Mouse (Mus musculus): Measurements from ENCODE around the gene Gm28557. TPM values are rescaled to one million over a fixed set of nuclear protein-coding genes. Genes with fewer than 3 reads are reported as not detected.

Gene Gm28557
- polyA plus RNA-seq, 1 experiment from 2014 or later, result 3.1 TPM

- ATAC-seq (ENCODE audit: insufficient read depth, low FRiP score), result no peak
- peak overlapping the region; percentile 87 for H3K9ac ChIP-seq (ENCODE audit: low read length)
These were observed 723 bp downstream of the Gm28557 start for GRCm38 (mm10) chr13:67107681-67108080.

GRCm38 (mm10) chr13:67097876-67098275 lies 10.5 kb downstream of the Gm28557 start, which contains the start of gene Zfp708:
Gene Zfp708 (minus strand): TSS chr13:67097976.
- Histone ChIP-seq H3K4me1 (ENCODE audit: control insufficient read depth, insufficient read depth, low read length) (no peaks in the 10 kb centered on the region), H3K27ac (ENCODE audit: low read length) (no peak within 1 kb of the TSS), H3K36me3 (ENCODE audit: control insufficient read depth, insufficient read depth, low read length) (no peaks in the 10 kb centered on the region), H3K9me3 (replicated peaks; ENCODE audit: control insufficient read depth, low read length) (no peaks in the 10 kb centered on the region), H3K4me3 (replicated peaks; ENCODE audit: low read length) (no peak within 1 kb of the TSS), H3K4me2 (ENCODE audit: low read depth, low read length) (no peak within 1 kb of the TSS), H3K9ac (ENCODE audit: low read length) (no peak within 1 kb of the TSS), H3K27me3 (ENCODE audit: control insufficient read depth, insufficient read depth, low read length) (no peaks in the 10 kb centered on the region)
- ATAC-seq (ENCODE audit: insufficient read depth, low FRiP score), result no peak
- WGBS, result 92% methylated on average over 10 of the region's 10 CpGs

More at GRCm38 (mm10) chr13:67107681-67108080, 723 bp downstream of the Gm28557 start:
- Histone ChIP-seq H3K9me3 (replicated peaks; ENCODE audit: control insufficient read depth, low read length) (no peaks in the 10 kb centered on the region), H3K27me3 (ENCODE audit: control insufficient read depth, insufficient read depth, low read length) (no peaks in the 10 kb centered on the region), H3K4me2 (ENCODE audit: low read depth, low read length) (peak overlapping the region; percentile 71), H3K36me3 (ENCODE audit: control insufficient read depth, insufficient read depth, low read length) (peaks cover 9% of the 10 kb centered on the region), H3K4me3 (replicated peaks; ENCODE audit: low read length) (peak overlapping the region; percentile 81), H3K4me1 (ENCODE audit: control insufficient read depth, insufficient read depth, low read length) (peaks cover 8% of the 10 kb centered on the region), H3K27ac (ENCODE audit: low read length) (peak overlapping the region; percentile 97)
- 42% methylated on average over 9 of the region's 9 CpGs for WGBS

- Histone ChIP-seq H3K9ac (ENCODE audit: low read length) (no peak overlapping the region), H3K27me3 (ENCODE audit: control insufficient read depth, insufficient read depth, low read length) (no peaks in the 10 kb centered on the region), H3K4me3 (replicated peaks; ENCODE audit: low read length) (no peak overlapping the region), H3K9me3 (replicated peaks; ENCODE audit: control insufficient read depth, low read length) (no peaks in the 10 kb centered on the region), H3K36me3 (ENCODE audit: control insufficient read depth, insufficient read depth, low read length) (no peaks in the 10 kb centered on the region), H3K4me2 (ENCODE audit: low read depth, low read length) (no peak overlapping the region), H3K4me1 (ENCODE audit: control insufficient read depth, insufficient read depth, low read length) (no peaks in the 10 kb centered on the region), H3K27ac (ENCODE audit: low read length) (no peak overlapping the region)
- 63% methylated on average over 1 of the region's 1 CpGs for WGBS
- ATAC-seq (ENCODE audit: insufficient read depth, low FRiP score), result no peak
These were observed 18.2 kb downstream of the Gm28557 start for GRCm38 (mm10) chr13:67090154-67090553.

- 67% methylated on average over 1 of the region's 1 CpGs for WGBS
- no peaks in the 10 kb centered on the region for H3K27me3 ChIP-seq (ENCODE audit: control insufficient read depth, insufficient read depth, low read length)
- H3K27ac ChIP-seq (ENCODE audit: low read length), result peak overlapping the region; percentile 96
- ATAC-seq (ENCODE audit: insufficient read depth, low FRiP score), result no peak
- no peaks in the 10 kb centered on the region for H3K9me3 ChIP-seq (replicated peaks; ENCODE audit: control insufficient read depth, low read length)
- H3K4me2 ChIP-seq (ENCODE audit: low read depth, low read length), result peak overlapping the region; percentile 66
- H3K4me1 ChIP-seq (ENCODE audit: control insufficient read depth, insufficient read depth, low read length), result peaks cover 3% of the 10 kb centered on the region; the same call in 1 of the 2 replicates
- 0 out of 2 replicates have a peak, but pooled peaks cover 2% of the 10 kb centered on the region for H3K36me3 ChIP-seq (ENCODE audit: control insufficient read depth, insufficient read depth, low read length)
- H3K4me3 ChIP-seq (replicated peaks; ENCODE audit: low read length), result peak overlapping the region; percentile 73
- H3K9ac ChIP-seq (ENCODE audit: low read length), result peak overlapping the region; percentile 82; the same call in 1 of the 2 replicates
These were observed 26.5 kb downstream of the Gm28557 start for GRCm38 (mm10) chr13:67081946-67082345.

- Histone ChIP-seq H3K9me3 (replicated peaks; ENCODE audit: control insufficient read depth, low read length) (no peaks in the 10 kb centered on the region), H3K27me3 (ENCODE audit: control insufficient read depth, insufficient read depth, low read length) (no peaks in the 10 kb centered on the region), H3K9ac (ENCODE audit: low read length) (peak overlapping the region; percentile 82), H3K4me3 (replicated peaks; ENCODE audit: low read length) (peak overlapping the region; percentile 73), H3K27ac (ENCODE audit: low read length) (peak overlapping the region; percentile 96), H3K4me1 (ENCODE audit: control insufficient read depth, insufficient read depth, low read length) (peaks cover 3% of the 10 kb centered on the region; the same call in 1 of the 2 replicates), H3K4me2 (ENCODE audit: low read depth, low read length) (peak overlapping the region; percentile 66), H3K36me3 (ENCODE audit: control insufficient read depth, insufficient read depth, low read length) (0 out of 2 replicates have a peak, but pooled peaks cover 3% of the 10 kb centered on the region)
- WGBS, result under 1% methylated on average over 24 of the region's 24 CpGs
- ATAC-seq (ENCODE audit: insufficient read depth, low FRiP score), result peak; percentile 99
These were observed 27.2 kb downstream of the Gm28557 start for GRCm38 (mm10) chr13:67081142-67081713.

- peaks cover 3% of the 10 kb centered on the region; the same call in 1 of the 2 replicates for H3K4me1 ChIP-seq (ENCODE audit: control insufficient read depth, insufficient read depth, low read length)
- H3K36me3 ChIP-seq (ENCODE audit: control insufficient read depth, insufficient read depth, low read length), result peaks cover 18% of the 10 kb centered on the region
- H3K27me3 ChIP-seq (ENCODE audit: control insufficient read depth, insufficient read depth, low read length), result no peaks in the 10 kb centered on the region
- no peak for ATAC-seq (ENCODE audit: insufficient read depth, low FRiP score)
- WGBS, result 94% methylated on average over 2 of the region's 2 CpGs
- no peak overlapping the region for H3K4me3 ChIP-seq (replicated peaks; ENCODE audit: low read length)
- no peak overlapping the region for H3K4me2 ChIP-seq (ENCODE audit: low read depth, low read length)
- no peak overlapping the region for H3K9ac ChIP-seq (ENCODE audit: low read length)
- H3K27ac ChIP-seq (ENCODE audit: low read length), result no peak overlapping the region
- peaks cover 4% of the 10 kb centered on the region; the same call in 1 of the 2 replicates for H3K9me3 ChIP-seq (replicated peaks; ENCODE audit: control insufficient read depth, low read length)
These were observed 31.2 kb downstream of the Gm28557 start for GRCm38 (mm10) chr13:67077244-67077643.

GRCm38 (mm10) chr13:67072786-67073185 lies 35.6 kb downstream of the Gm28557 start:
- Histone ChIP-seq H3K27ac (ENCODE audit: low read length) (no peak overlapping the region), H3K4me3 (replicated peaks; ENCODE audit: low read length) (no peak overlapping the region), H3K4me2 (ENCODE audit: low read depth, low read length) (no peak overlapping the region), H3K4me1 (ENCODE audit: control insufficient read depth, insufficient read depth, low read length) (no peaks in the 10 kb centered on the region), H3K36me3 (ENCODE audit: control insufficient read depth, insufficient read depth, low read length) (peaks cover 39% of the 10 kb centered on the region), H3K9ac (ENCODE audit: low read length) (no peak overlapping the region), H3K9me3 (replicated peaks; ENCODE audit: control insufficient read depth, low read length) (peaks cover 18% of the 10 kb centered on the region), H3K27me3 (ENCODE audit: control insufficient read depth, insufficient read depth, low read length) (no peaks in the 10 kb centered on the region)
- 96% methylated on average over 2 of the region's 2 CpGs for WGBS
- ATAC-seq (ENCODE audit: insufficient read depth, low FRiP score), result no peak

- H3K36me3 ChIP-seq (ENCODE audit: control insufficient read depth, insufficient read depth, low read length), result peaks cover 12% of the 10 kb centered on the region
- no peak for ATAC-seq (ENCODE audit: insufficient read depth, low FRiP score)
- no peak overlapping the region for H3K9ac ChIP-seq (ENCODE audit: low read length)
- WGBS, result 83% methylated on average over 8 of the region's 8 CpGs
- H3K27ac ChIP-seq (ENCODE audit: low read length), result 0 out of 2 replicates have a peak overlapping the region, but pooled peaks have one; percentile 23
- H3K4me3 ChIP-seq (replicated peaks; ENCODE audit: low read length), result no peak overlapping the region
- H3K27me3 ChIP-seq (ENCODE audit: control insufficient read depth, insufficient read depth, low read length), result no peaks in the 10 kb centered on the region
- no peak overlapping the region for H3K4me2 ChIP-seq (ENCODE audit: low read depth, low read length)
- H3K9me3 ChIP-seq (replicated peaks; ENCODE audit: control insufficient read depth, low read length), result peaks cover 8% of the 10 kb centered on the region; the same call in 1 of the 2 replicates
- H3K4me1 ChIP-seq (ENCODE audit: control insufficient read depth, insufficient read depth, low read length), result no peaks in the 10 kb centered on the region
These were observed 43.0 kb downstream of the Gm28557 start for GRCm38 (mm10) chr13:67065386-67065785.

GRCm38 (mm10) chr13:67062427-67062826 lies 46.0 kb downstream of the Gm28557 start:
- H3K9me3 ChIP-seq (replicated peaks; ENCODE audit: control insufficient read depth, low read length), result 0 out of 2 replicates have a peak, but pooled peaks cover 3% of the 10 kb centered on the region
- H3K9ac ChIP-seq (ENCODE audit: low read length), result no peak overlapping the region
- H3K4me1 ChIP-seq (ENCODE audit: control insufficient read depth, insufficient read depth, low read length), result peaks cover 3% of the 10 kb centered on the region; the same call in 1 of the 2 replicates
- no peak overlapping the region for H3K4me2 ChIP-seq (ENCODE audit: low read depth, low read length)
- WGBS, result 56% methylated on average over 7 of the region's 7 CpGs
- no peaks in the 10 kb centered on the region for H3K27me3 ChIP-seq (ENCODE audit: control insufficient read depth, insufficient read depth, low read length)
- no peak overlapping the region for H3K27ac ChIP-seq (ENCODE audit: low read length)
- no peak overlapping the region for H3K4me3 ChIP-seq (replicated peaks; ENCODE audit: low read length)
- ATAC-seq (ENCODE audit: insufficient read depth, low FRiP score), result no peak
- H3K36me3 ChIP-seq (ENCODE audit: control insufficient read depth, insufficient read depth, low read length), result no peaks in the 10 kb centered on the region
